Mouse (Mus musculus): Measurements from ENCODE around the gene Ubac2. TPM values are rescaled to one million over a fixed set of nuclear protein-coding genes. Genes with fewer than 3 reads are reported as not detected.

The Ubac2 gene
- polyA plus RNA-seq, 1 experiment from 2014 or later, result 22.6 TPM

- H3K4me1 ChIP-seq (replicated peaks), result peaks cover 24% of the 10 kb centered on the region
- no peaks in the 10 kb centered on the region for H3K9me3 ChIP-seq (replicated peaks)
- DNase-seq, result no peak
- H3K27me3 ChIP-seq, result no peaks in the 10 kb centered on the region
- no peak for ATAC-seq (ENCODE audit: low read depth)
- H3K36me3 ChIP-seq, result peaks cover 7% of the 10 kb centered on the region; the same call in 1 of the 2 replicates
- no peak overlapping the region for H3K4me2 ChIP-seq
- no peak overlapping the region for H3K4me3 ChIP-seq (replicated peaks)
- no peak overlapping the region for H3K9ac ChIP-seq
- no peak overlapping the region for H3K27ac ChIP-seq
- 77% methylated on average over 17 of the region's 17 CpGs for WGBS (ENCODE audit: insufficient replicate concordance)
Observed at GRCm38 (mm10) chr14:121994171-121994700, 115.8 kb downstream of the Ubac2 start.

GRCm38 (mm10) chr14:121994846-121995556 lies 116.6 kb downstream of the Ubac2 start:
- Histone ChIP-seq H3K4me3 (replicated peaks) (no peak overlapping the region), H3K9ac (no peak overlapping the region), H3K27ac (no peak overlapping the region), H3K4me2 (no peak overlapping the region), H3K27me3 (no peaks in the 10 kb centered on the region), H3K36me3 (peaks cover 10% of the 10 kb centered on the region; the same call in 1 of the 2 replicates), H3K9me3 (replicated peaks) (no peaks in the 10 kb centered on the region), H3K4me1 (replicated peaks) (peaks cover 18% of the 10 kb centered on the region)
- DNase-seq (no peak), ATAC-seq (ENCODE audit: low read depth) (no peak)
- 58% methylated on average over 7 of the region's 7 CpGs for WGBS (ENCODE audit: insufficient replicate concordance)

- ATAC-seq (ENCODE audit: low read depth), result no peak
- Histone ChIP-seq H3K4me3 (replicated peaks) (no peak overlapping the region), H3K36me3 (peaks cover 12% of the 10 kb centered on the region; the same call in 1 of the 2 replicates), H3K9ac (no peak overlapping the region), H3K4me1 (replicated peaks) (peaks cover 18% of the 10 kb centered on the region), H3K27ac (no peak overlapping the region), H3K4me2 (no peak overlapping the region), H3K9me3 (replicated peaks) (no peaks in the 10 kb centered on the region), H3K27me3 (no peaks in the 10 kb centered on the region)
- WGBS (ENCODE audit: insufficient replicate concordance), result 20% methylated on average over 1 of the region's 1 CpGs
- DNase-seq, result no peak
Observed at GRCm38 (mm10) chr14:121995557-121995870, 117.1 kb downstream of the Ubac2 start.

- Histone ChIP-seq H3K27ac (no peak overlapping the region), H3K36me3 (peaks cover 13% of the 10 kb centered on the region; the same call in 1 of the 2 replicates), H3K9me3 (replicated peaks) (no peaks in the 10 kb centered on the region), H3K4me3 (replicated peaks) (no peak overlapping the region), H3K4me1 (replicated peaks) (peaks cover 18% of the 10 kb centered on the region), H3K27me3 (no peaks in the 10 kb centered on the region), H3K4me2 (no peak overlapping the region), H3K9ac (no peak overlapping the region)
- ATAC-seq (ENCODE audit: low read depth) (no peak), DNase-seq (no peak)
- 80% methylated on average over 8 of the region's 8 CpGs for WGBS (ENCODE audit: insufficient replicate concordance)
Observed at GRCm38 (mm10) chr14:121996786-121997185, 118.4 kb downstream of the Ubac2 start.

GRCm38 (mm10) chr14:121999455-121999854 lies 121.0 kb downstream of the Ubac2 start:
- Histone ChIP-seq H3K4me2 (no peak overlapping the region), H3K4me3 (replicated peaks) (no peak overlapping the region), H3K36me3 (peaks cover 10% of the 10 kb centered on the region; the same call in 1 of the 2 replicates), H3K27me3 (no peaks in the 10 kb centered on the region), H3K4me1 (replicated peaks) (peaks cover 27% of the 10 kb centered on the region), H3K9ac (no peak overlapping the region), H3K27ac (no peak overlapping the region), H3K9me3 (replicated peaks) (no peaks in the 10 kb centered on the region)
- ATAC-seq (ENCODE audit: low read depth) (no peak), DNase-seq (no peak)
- 76% methylated on average over 8 of the region's 8 CpGs for WGBS (ENCODE audit: insufficient replicate concordance)

- Histone ChIP-seq H3K27me3 (no peaks in the 10 kb centered on the region), H3K4me2 (no peak overlapping the region), H3K4me3 (replicated peaks) (no peak overlapping the region), H3K9ac (no peak overlapping the region), H3K27ac (no peak overlapping the region), H3K9me3 (replicated peaks) (no peaks in the 10 kb centered on the region), H3K4me1 (replicated peaks) (peaks cover 21% of the 10 kb centered on the region), H3K36me3 (peaks cover 10% of the 10 kb centered on the region; the same call in 1 of the 2 replicates)
- DNase-seq (no peak), ATAC-seq (ENCODE audit: low read depth) (no peak)
- WGBS (ENCODE audit: insufficient replicate concordance), result 84% methylated on average over 17 of the region's 17 CpGs
Observed at GRCm38 (mm10) chr14:122000346-122001105, 122.1 kb downstream of the Ubac2 start.

GRCm38 (mm10) chr14:122002224-122002623 lies 123.8 kb downstream of the Ubac2 start:
- ATAC-seq (ENCODE audit: low read depth) (no peak), DNase-seq (no peak)
- Histone ChIP-seq H3K4me1 (replicated peaks) (peaks cover 16% of the 10 kb centered on the region), H3K27me3 (no peaks in the 10 kb centered on the region), H3K36me3 (peaks cover 7% of the 10 kb centered on the region; the same call in 1 of the 2 replicates), H3K9ac (no peak overlapping the region), H3K4me3 (replicated peaks) (no peak overlapping the region), H3K4me2 (no peak overlapping the region), H3K9me3 (replicated peaks) (no peaks in the 10 kb centered on the region), H3K27ac (no peak overlapping the region)
- 83% methylated on average over 7 of the region's 7 CpGs for WGBS (ENCODE audit: insufficient replicate concordance)

- H3K4me3 ChIP-seq (replicated peaks), result no peak overlapping the region
- DNase-seq (no peak), ATAC-seq (ENCODE audit: low read depth) (peak; percentile 85)
- peaks cover 7% of the 10 kb centered on the region; the same call in 1 of the 2 replicates for H3K36me3 ChIP-seq
- H3K4me2 ChIP-seq, result no peak overlapping the region
- no peak overlapping the region for H3K9ac ChIP-seq
- H3K4me1 ChIP-seq (replicated peaks), result peaks cover 26% of the 10 kb centered on the region
- H3K27me3 ChIP-seq, result no peaks in the 10 kb centered on the region
- no peak overlapping the region for H3K27ac ChIP-seq
- no peaks in the 10 kb centered on the region for H3K9me3 ChIP-seq (replicated peaks)
Observed at GRCm38 (mm10) chr14:122003812-122004211, 125.4 kb downstream of the Ubac2 start.

- no peak overlapping the region for H3K9ac ChIP-seq
- H3K9me3 ChIP-seq (replicated peaks), result no peaks in the 10 kb centered on the region
- H3K27ac ChIP-seq, result no peak overlapping the region
- H3K36me3 ChIP-seq, result peaks cover 5% of the 10 kb centered on the region
- no peak overlapping the region for H3K4me3 ChIP-seq (replicated peaks)
- ATAC-seq (ENCODE audit: low read depth) (no peak), DNase-seq (no peak)
- H3K4me2 ChIP-seq, result no peak overlapping the region
- no peaks in the 10 kb centered on the region for H3K27me3 ChIP-seq
- 67% methylated on average over 4 of the region's 4 CpGs for WGBS (ENCODE audit: insufficient replicate concordance)
- peaks cover 40% of the 10 kb centered on the region for H3K4me1 ChIP-seq (replicated peaks)
Observed at GRCm38 (mm10) chr14:122008261-122008660, 129.8 kb downstream of the Ubac2 start.

GRCm38 (mm10) chr14:122009502-122009901 lies 131.1 kb downstream of the Ubac2 start:
- DNase-seq (no peak), ATAC-seq (ENCODE audit: low read depth) (0 out of 2 replicates have a peak, but pooled peaks have one; percentile 20)

GRCm38 (mm10) chr14:122010301-122010700 lies 131.9 kb downstream of the Ubac2 start:
- Histone ChIP-seq H3K27me3 (no peaks in the 10 kb centered on the region), H3K4me2 (no peak overlapping the region), H3K4me3 (replicated peaks) (no peak overlapping the region), H3K4me1 (replicated peaks) (peaks cover 33% of the 10 kb centered on the region), H3K36me3 (peaks cover 5% of the 10 kb centered on the region), H3K27ac (no peak overlapping the region), H3K9ac (no peak overlapping the region), H3K9me3 (replicated peaks) (no peaks in the 10 kb centered on the region)
- DNase-seq (no peak), ATAC-seq (ENCODE audit: low read depth) (no peak)
- WGBS (ENCODE audit: insufficient replicate concordance), result 74% methylated on average over 7 of the region's 7 CpGs

More at GRCm38 (mm10) chr14:122009502-122009901, 131.1 kb downstream of the Ubac2 start:
- Histone ChIP-seq H3K4me3 (replicated peaks) (no peak overlapping the region), H3K4me2 (no peak overlapping the region), H3K27ac (peak overlapping the region; percentile 50; the same call in 1 of the 2 replicates), H3K4me1 (replicated peaks) (peaks cover 33% of the 10 kb centered on the region), H3K36me3 (peaks cover 5% of the 10 kb centered on the region), H3K9ac (no peak overlapping the region), H3K9me3 (replicated peaks) (no peaks in the 10 kb centered on the region), H3K27me3 (no peaks in the 10 kb centered on the region)
- 69% methylated on average over 13 of the region's 13 CpGs for WGBS (ENCODE audit: insufficient replicate concordance)
